In the genomic region with DNA sequence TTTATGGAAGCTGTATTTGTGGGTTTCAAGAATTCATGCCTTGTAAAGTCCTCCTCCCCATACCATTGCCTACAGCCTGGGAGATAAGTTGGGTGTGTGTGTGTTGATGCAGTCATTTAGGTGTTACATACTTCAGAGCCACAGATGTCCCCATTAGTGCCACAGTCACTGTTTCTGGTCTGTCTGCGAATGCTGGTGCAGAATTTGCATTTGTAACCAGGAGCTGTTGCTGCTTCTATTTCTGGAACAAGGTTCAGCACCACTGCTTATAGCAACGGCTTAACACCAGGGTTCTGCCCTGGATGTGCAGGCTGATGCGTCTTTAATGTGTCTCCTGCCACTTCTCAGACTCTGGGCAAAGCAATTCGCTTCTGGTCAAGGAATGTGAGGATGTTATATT, we compare ENCODE assay signal across 21 mouse cellular contexts. TPM values are rescaled to one million over a fixed set of nuclear protein-coding genes. Genes with fewer than 3 reads are reported as not detected.
DNase-seq lines count a peak whose midpoint lies in the region; ATAC-seq and TF ChIP-seq lines count a peak whose summit lies in the region.
"Had no signal": no experiment of that assay in that cellular context is flagged by ENCODE, and none has a peak within 500 bp of the region (broad histone marks: within the 10 kb centered on the region; RNA-seq: fewer than 3 reads in every experiment).

No protein-coding gene starts in this region.

- H3K27ac ChIP-seq in gastrocnemius, adult 2 months, result peak overlapping the region; percentile 79
- H3K27ac ChIP-seq: embryonic facial prominence, embryonic 13.5 days; forebrain, embryonic 12.5 days; heart, embryonic 13.5 days; hindbrain, postnatal 0 days had no signal

- intact Hi-C loops in gastrocnemius, adult 2 months (cut with DNase I), result no loop called here
- intact Hi-C loops in gastrocnemius, postnatal 36 days (cut with DNase I), result no loop called here

- peak; percentile 67 for ATAC-seq in neutrophil, adult 5-6 weeks (ENCODE audit: extremely low read depth, insufficient number of reproducible peaks, low FRiP score, poor library complexity, severe bottlenecking)
- ATAC-seq: CD4-positive, CD25-positive, alpha-beta regulatory T cell, adult 4 months; hindbrain, postnatal 0 days had no signal

- no peak for DNase-seq in gastrocnemius, adult 2 months
- DNase-seq in gastrocnemius, postnatal 36 days, result no peak
- peak; percentile 53 for DNase-seq in retina, adult 2 months (ENCODE audit: low read depth, low spot score)
- no peak for DNase-seq in retina, embryonic 14.5 days (ENCODE audit: low spot score)
- peak; percentile 59 to 64 for DNase-seq in B cell, adult 2 months
- DNase-seq in frontal cortex, adult 2 months (ENCODE audit: extremely low spot score in 1 of 2, low spot score in 1 of 2), result no peak
- DNase-seq: adrenal gland, postnatal 10 days; cerebellum, adult 11-12 months; cerebellum, adult 9-11 months; cerebellum, postnatal 36 days; gastrocnemius, postnatal 25 days had no signal

- H3K4me3 ChIP-seq in gastrocnemius, adult 2 months, result no peak overlapping the region
- H3K4me3 ChIP-seq: embryonic facial prominence, embryonic 13.5 days; forebrain, embryonic 12.5 days; heart, embryonic 13.5 days; hindbrain, embryonic 13.5 days had no signal

- no peak for TF ChIP-seq CTCF in gastrocnemius, adult 2 months (IDR thresholded peaks at IDR 0.05)

RNA-seq across cellular contexts. Expression of gene Aff1, which starts 7.4 kb away (rescaled TPM):
- total RNA-seq in gastrocnemius, adult 2 months (2021), result 10 to 100 TPM; 46.7 to 52.8 TPM
- 10 to 100 TPM; 30.1 to 39.8 TPM for total RNA-seq in gastrocnemius, postnatal 36 days (2021)
- total RNA-seq in neutrophil, adult 5-6 weeks (2017), result 76.4 and 76.9 TPM in 2 replicates
- polyA plus RNA-seq in frontal cortex, adult 2 months (2012; rRNA removed), result 4.7 and 5.0 TPM in 2 replicates

RNA-seq across cellular contexts. Expression of gene 1700016H13Rik, which starts 43.7 kb away (rescaled TPM):
- under 1 TPM; 0.50 to 0.94 TPM for total RNA-seq in gastrocnemius, adult 2 months (2021)
- total RNA-seq in gastrocnemius, postnatal 36 days (2021), result under 1 TPM; 0.22 to 0.59 TPM
- total RNA-seq in neutrophil, adult 5-6 weeks (2017), result not detected in 2 replicates
- polyA plus RNA-seq in frontal cortex, adult 2 months (2012; rRNA removed), result not detected in 2 replicates
- total RNA-seq: adrenal gland, postnatal 10 days; adrenal gland, postnatal 4 days; heart, postnatal 10 days; hematopoietic stem cell, adult 5-6 weeks had no signal
- polyA plus RNA-seq: CD4-positive, CD25-positive, alpha-beta regulatory T cell, adult 4 months; forebrain, embryonic 12.5 days; hindbrain, postnatal 0 days had no signal

Comparison
In these comparisons a context has a peak if more than half of its experiments do, and no peak if none do; other contexts are left out.
1. DNase-seq: peak in retina, adult 2 months (single experiment) and B cell, adult 2 months (2 of 2); none in gastrocnemius, adult 2 months (single experiment), gastrocnemius, postnatal 36 days (0 of 2), retina, embryonic 14.5 days (single experiment) and frontal cortex, adult 2 months (0 of 2).